Mouse (Mus musculus) kidney, embryonic 14.5 days (tissue): ENCODE measurements around the gene Desi2. TPM values are rescaled to one million over a fixed set of nuclear protein-coding genes. Genes with fewer than 3 reads are reported as not detected.

ENCODE experiments used
- polyA plus RNA-seq: library from polyadenylated mRNA; unstranded; fragments of >200 nt; fragmentation: Nextera tagmentation; extraction: Ambion mirVana; gene quantifications from 2 replicates; pipeline ENCODE4 v1.2.1, GENCODE M21; 2014

Gene Desi2
- polyA plus RNA-seq, 1 experiment from 2014 or later, result 27.7 TPM

Other genes with a start within 250 kb of the Desi2 start
- 0.19 and 0.22 TPM in 2 replicates for gene Catspere2, start 204.0 kb upstream of the Desi2 start, polyA plus RNA-seq
- gene Cox20, start 131.7 kb downstream of the Desi2 start, polyA plus RNA-seq, result 121 and 168 TPM in 2 replicates
- gene Hnrnpu, start 150.4 kb downstream of the Desi2 start, polyA plus RNA-seq, result 432 and 617 TPM in 2 replicates
- 6.0 and 8.0 TPM in 2 replicates for gene Efcab2, start 218.7 kb downstream of the Desi2 start, polyA plus RNA-seq